In genomic region chr8:70769359-70769758, GRCm38 (mm10) we compare ENCODE assay signal across 8 mouse cellular contexts. TPM values are rescaled to one million over a fixed set of nuclear protein-coding genes. Genes with fewer than 3 reads are reported as not detected.
DNase-seq lines count a peak whose midpoint lies in the region; ATAC-seq and TF ChIP-seq lines count a peak whose summit lies in the region.

No protein-coding gene starts in this region.

- no peaks in the 10 kb centered on the region for H3K9me3 ChIP-seq in forebrain, embryonic 14.5 days (replicated peaks; ENCODE audit: control insufficient read depth, low read length)
- no peaks in the 10 kb centered on the region for H3K9me3 ChIP-seq in lung, embryonic 15.5 days

- peaks cover 22% of the 10 kb centered on the region for H3K4me1 ChIP-seq in forebrain, embryonic 14.5 days (ENCODE audit: control insufficient read depth, insufficient read depth, low read length)
- H3K4me1 ChIP-seq in lung, embryonic 15.5 days, result peaks cover 44% of the 10 kb centered on the region
- peaks cover 29% of the 10 kb centered on the region for H3K4me1 ChIP-seq in thymus, adult 2 months (replicated peaks; ENCODE audit: control insufficient read depth, insufficient read depth, low read length)

- H3K4me3 ChIP-seq in forebrain, embryonic 14.5 days (ENCODE audit: low read depth, low read length), result no peak overlapping the region
- H3K4me3 ChIP-seq in lung, embryonic 15.5 days, result no peak overlapping the region
- no peak overlapping the region for H3K4me3 ChIP-seq in thymus, adult 2 months (ENCODE audit: control insufficient read depth, insufficient read depth, low read length)

- 0 out of 2 replicates have a peak, but pooled peaks have one; percentile 19 for TF ChIP-seq POLR2A in thymus, adult 2 months (IDR thresholded peaks at IDR 0.05; ENCODE audit: control insufficient read depth, extremely low read depth, insufficient read depth, low read length, poor library complexity)

- H3K27me3 ChIP-seq in forebrain, embryonic 14.5 days (replicated peaks; ENCODE audit: control insufficient read depth, insufficient read depth, low read length), result no peaks in the 10 kb centered on the region
- no peaks in the 10 kb centered on the region for H3K27me3 ChIP-seq in lung, embryonic 15.5 days
- H3K27me3 ChIP-seq in thymus, adult 2 months (ENCODE audit: control insufficient read depth, insufficient read depth, low read length), result no peaks in the 10 kb centered on the region

- peaks cover 73% of the 10 kb centered on the region for H3K36me3 ChIP-seq in forebrain, embryonic 14.5 days (ENCODE audit: control insufficient read depth, insufficient read depth, low read length)
- H3K36me3 ChIP-seq in lung, embryonic 15.5 days, result peaks cover 38% of the 10 kb centered on the region
- H3K36me3 ChIP-seq in thymus, adult 2 months (ENCODE audit: control insufficient read depth, insufficient read depth, low read length), result no peaks in the 10 kb centered on the region

- DNase-seq in ES-CJ7 (ENCODE audit: low read depth, low spot score), result peak; percentile 100
- peak; percentile 96 for DNase-seq in forebrain, embryonic 14.5 days (ENCODE audit: low spot score)
- peak; percentile 93 for DNase-seq in layer of hippocampus, adult 9-10 months (ENCODE audit: low spot score)
- peak; percentile 84 for DNase-seq in ovary, adult 18-20 months (ENCODE audit: low spot score)
- DNase-seq in thymus, adult 2 months, result peak; percentile 97

- H3K4me2 ChIP-seq in forebrain, embryonic 14.5 days (ENCODE audit: low read length), result no peak overlapping the region
- H3K4me2 ChIP-seq in lung, embryonic 15.5 days, result no peak overlapping the region

- peak; percentile 99 for TF ChIP-seq CTCF in thymus, adult 2 months (IDR thresholded peaks at IDR 0.05; ENCODE audit: borderline replicate concordance, control insufficient read depth, extremely low read depth, insufficient read depth, low read length, poor library complexity)

- 5% methylated on average over 26 of the region's 26 CpGs for WGBS in forebrain, embryonic 14.5 days
- 6% methylated on average over 26 of the region's 26 CpGs for WGBS in lung, embryonic 15.5 days
- WGBS in thymus, adult 2 months, result 5% methylated on average over 26 of the region's 26 CpGs

- H3K27ac ChIP-seq in forebrain, embryonic 14.5 days (ENCODE audit: low read depth, low read length), result 0 out of 2 replicates have a peak overlapping the region, but pooled peaks have one; percentile 14
- H3K27ac ChIP-seq in lung, embryonic 15.5 days, result no peak overlapping the region
- no peak overlapping the region for H3K27ac ChIP-seq in thymus, adult 2 months (ENCODE audit: control insufficient read depth, insufficient read depth, low read length)

- peak; percentile 49 for ATAC-seq in cerebellum, adult (ENCODE audit: insufficient number of reproducible peaks, low FRiP score, low TSS enrichment)
- ATAC-seq in forebrain, embryonic 14.5 days, result peak; percentile 81
- peak; percentile 86 to 90 for ATAC-seq in hematopoietic stem cell, adult 5-6 weeks (replicated peaks in 1 of 2; ENCODE audit: insufficient read depth in 1 of 2, low FRiP score in 2 of 2, low TSS enrichment in 1 of 2, low read depth in 1 of 2, poor library complexity in 2 of 2, severe bottlenecking in 2 of 2)
- ATAC-seq in lung, embryonic 15.5 days (ENCODE audit: borderline replicate concordance, extremely low read depth, low FRiP score, low TSS enrichment), result peak; percentile 23; the same call in 1 of the 2 replicates

- no peak overlapping the region for H3K9ac ChIP-seq in forebrain, embryonic 14.5 days (ENCODE audit: low read length)
- H3K9ac ChIP-seq in lung, embryonic 15.5 days, result no peak overlapping the region

RNA-seq across cellular contexts. Expression of gene Pik3r2, which starts 7.2 kb away (rescaled TPM):
- 57.9 and 84.9 TPM in 2 replicates for polyA plus RNA-seq in forebrain, embryonic 14.5 days (2014; fragmentation: Nextera tagmentation; extraction: Ambion mirVana)
- total RNA-seq in hematopoietic stem cell, adult 5-6 weeks (2017), result 13.3 and 15.0 TPM in 2 replicates
- polyA plus RNA-seq in lung, embryonic 15.5 days (2015; fragmentation: Nextera tagmentation; extraction: Ambion mirVana), result 56.1 and 56.8 TPM in 2 replicates
- polyA plus RNA-seq in thymus, adult 2 months (2012; rRNA removed), result 124 and 136 TPM in 2 replicates

RNA-seq across cellular contexts. Expression of gene Mpv17l2, which starts 8.6 kb away (rescaled TPM):
- 52.3 and 60.8 TPM in 2 replicates for polyA plus RNA-seq in forebrain, embryonic 14.5 days (2014; fragmentation: Nextera tagmentation; extraction: Ambion mirVana)
- total RNA-seq in hematopoietic stem cell, adult 5-6 weeks (2017), result 7.0 and 7.1 TPM in 2 replicates
- 35.4 and 36.2 TPM in 2 replicates for polyA plus RNA-seq in lung, embryonic 15.5 days (2015; fragmentation: Nextera tagmentation; extraction: Ambion mirVana)
- 72.9 and 103 TPM in 2 replicates for polyA plus RNA-seq in thymus, adult 2 months (2012; rRNA removed)

RNA-seq across cellular contexts. Expression of gene Rab3a, which starts 14.9 kb away (rescaled TPM):
- 330 and 371 TPM in 2 replicates for polyA plus RNA-seq in forebrain, embryonic 14.5 days (2014; fragmentation: Nextera tagmentation; extraction: Ambion mirVana)
- total RNA-seq in hematopoietic stem cell, adult 5-6 weeks (2017), result 2.6 and 3.6 TPM in 2 replicates
- 12.8 and 12.9 TPM in 2 replicates for polyA plus RNA-seq in lung, embryonic 15.5 days (2015; fragmentation: Nextera tagmentation; extraction: Ambion mirVana)
- 17.8 and 20.8 TPM in 2 replicates for polyA plus RNA-seq in thymus, adult 2 months (2012; rRNA removed)

RNA-seq across cellular contexts. Expression of gene Mast3, which starts 35.5 kb away (rescaled TPM):
- 15.5 and 18.6 TPM in 2 replicates for polyA plus RNA-seq in forebrain, embryonic 14.5 days (2014; fragmentation: Nextera tagmentation; extraction: Ambion mirVana)
- 14.4 and 28.0 TPM in 2 replicates for total RNA-seq in hematopoietic stem cell, adult 5-6 weeks (2017)
- polyA plus RNA-seq in lung, embryonic 15.5 days (2015; fragmentation: Nextera tagmentation; extraction: Ambion mirVana), result 13.6 and 15.8 TPM in 2 replicates
- 615 and 696 TPM in 2 replicates for polyA plus RNA-seq in thymus, adult 2 months (2012; rRNA removed)

RNA-seq across cellular contexts. Expression of gene Il12rb1, which starts 38.9 kb away (rescaled TPM):
- polyA plus RNA-seq in forebrain, embryonic 14.5 days (2014; fragmentation: Nextera tagmentation; extraction: Ambion mirVana), result 0.22 TPM in 1 of 2 replicates, not detected in the other
- total RNA-seq in hematopoietic stem cell, adult 5-6 weeks (2017), result 6.1 and 9.8 TPM in 2 replicates
- polyA plus RNA-seq in lung, embryonic 15.5 days (2015; fragmentation: Nextera tagmentation; extraction: Ambion mirVana), result 0.16 and 0.27 TPM in 2 replicates
- polyA plus RNA-seq in thymus, adult 2 months (2012; rRNA removed), result 48.6 and 53.4 TPM in 2 replicates

Comparison
In these comparisons a context has a peak if more than half of its experiments do, and no peak if none do; other contexts are left out.
1. ATAC-seq: peak in every context shown above with its lines; median percentile 88 in hematopoietic stem cell, adult 5-6 weeks; 81 in forebrain, embryonic 14.5 days; 49 in cerebellum, adult; 23 in lung, embryonic 15.5 days.
2. RNA of gene Rab3a, which starts 14.9 kb away (polyA plus RNA-seq): 330 to 371 TPM in forebrain, embryonic 14.5 days; 17.8 to 20.8 TPM in thymus, adult 2 months and 12.8 to 12.9 TPM in lung, embryonic 15.5 days; every median in the first group is over 10 times any median in the second.
3. Peak in every context shown above with its lines, with median percentiles within 50 percentile points of each other: DNase-seq.